Mouse (Mus musculus) cerebellum, adult 2 months (tissue): ENCODE results near the gene Cep78. TPM values are rescaled to one million over a fixed set of nuclear protein-coding genes. Genes with fewer than 3 reads are reported as not detected.
"Not testable (repeated sequence)": the region's sequence is repeated elsewhere in the genome, so short reads cannot be mapped to it uniquely, and the experiment has no call there.

Experiments used
- DNase-seq, 2 experiments: peaks; one replicate each; pipeline ENCODE4 v3.0.0; 2021
- H3K27ac ChIP-seq: fragments of 200-500 bp; 2 replicates; pipeline ENCODE4 v1.5.1; 2012; ENCODE audit warnings: low read length, control low read depth, inconsistent platforms; ENCODE audit not compliant: insufficient read depth
- H3K27me3 ChIP-seq: fragments of 200-500 bp; 2 replicates; pipeline ENCODE4 v1.6.1; 2012; ENCODE audit warnings: inconsistent platforms, mild to moderate bottlenecking, low read length, moderate library complexity; ENCODE audit not compliant: control insufficient read depth, insufficient read depth
- H3K4me1 ChIP-seq: fragments of 200-500 bp; 2 replicates; pipeline ENCODE4 v1.6.1; 2011; ENCODE audit warnings: low read length; ENCODE audit not compliant: control insufficient read depth, insufficient read depth
- H3K4me3 ChIP-seq: fragments of 200-500 bp; replicated peaks from 2 replicates; pipeline ENCODE3; 2011; ENCODE audit warnings: mild to moderate bottlenecking, low read depth, low read length, control low read depth; ENCODE audit not compliant: insufficient read depth
- CTCF ChIP-seq: fragments of 200-500 bp; IDR thresholded peaks from 2 replicates; pipeline ENCODE4 v1.5.1; 2011; ENCODE audit warnings: low read depth, mild to moderate bottlenecking, control low read depth, low read length, moderate library complexity, borderline replicate concordance; ENCODE audit not compliant: insufficient read depth
- POLR2A ChIP-seq: fragments of 200-500 bp; IDR thresholded peaks from 2 replicates; pipeline ENCODE4 v1.6.1; 2011; ENCODE audit warnings: low read length, control low read depth, borderline replicate concordance; ENCODE audit not compliant: insufficient read depth
- WGBS: fragments of 180-500 bp; shearing (Covaris S2); methylation state at CpG from one replicate; pipeline ENCODE4 v1.1.7; 2018; 5-methylcytosine and 5-hydroxymethylcytosine counted together
- polyA plus RNA-seq: library from polyadenylated mRNA; depleted of rRNA; stranded (reverse); fragments of >200 nt; gene quantifications from 2 replicates; pipeline ENCODE4 v1.2.3, GENCODE M21; 2012; rRNA removed

Cep78 gene
- 9.6 and 10.0 TPM in 2 replicates for polyA plus RNA-seq

DNA sequence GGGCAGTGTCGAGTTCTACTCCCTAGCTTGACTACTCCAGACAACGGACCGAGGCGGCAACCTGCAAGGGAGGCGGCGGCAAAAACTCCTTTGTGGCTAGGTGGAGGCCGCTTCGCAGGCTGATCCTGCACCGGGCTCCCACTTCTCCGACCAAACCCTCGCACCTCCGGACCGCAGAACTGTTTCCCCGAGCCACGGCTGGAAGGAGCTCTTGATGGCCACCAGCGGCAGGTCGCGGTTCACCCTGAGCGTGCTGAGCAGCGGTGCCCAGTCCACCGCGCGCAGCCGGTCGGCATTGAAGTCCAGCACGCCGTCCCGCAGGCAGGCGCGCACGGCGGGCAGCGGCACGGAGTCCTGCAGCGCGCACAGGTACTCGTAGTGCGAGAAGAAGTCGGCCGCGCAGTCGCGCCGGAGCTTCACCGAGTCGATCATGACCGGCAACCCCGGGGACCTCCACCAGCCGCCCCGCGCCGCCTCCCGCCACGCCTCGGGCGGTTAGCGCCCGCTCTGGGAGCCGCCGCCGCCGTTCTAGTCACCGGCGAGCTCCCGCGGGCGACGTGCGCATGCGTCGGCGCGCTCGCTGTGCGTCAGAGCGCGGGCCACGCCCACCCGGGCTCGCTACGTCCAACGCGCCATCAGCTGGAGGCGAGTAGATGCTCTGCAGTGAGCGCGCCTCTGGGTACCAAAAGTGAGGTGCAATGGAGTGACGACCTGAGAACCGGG, at the start of gene Cep78:
Gene Cep78 (minus strand): TSS at position 541 of the 723 bp plus-strand sequence.
- H3K4me1 ChIP-seq: no peaks in the 10 kb centered on the region
- H3K4me3 ChIP-seq: peak within 1 kb of the TSS; percentile 85
- DNase-seq: peak; percentile 93
- WGBS: under 1% methylated on average over 87 of the region's 88 CpGs
- peak within 1 kb of the TSS; percentile 76 for H3K27ac ChIP-seq
- H3K27me3 ChIP-seq: no peaks in the 10 kb centered on the region
- TF ChIP-seq CTCF (no peak; the same call in 1 of the 2 replicates), POLR2A (peak; percentile 98)

GRCm38 (mm10) chr19:16031276-16031675, 46.5 kb upstream of the Cep78 start:
- DNase-seq: peak in 1 of 2 experiments; percentile 14
- no peak overlapping the region for H3K27ac ChIP-seq
- no peaks in the 10 kb centered on the region for H3K27me3 ChIP-seq
- no peak overlapping the region for H3K4me3 ChIP-seq
- WGBS: 51% methylated on average over 4 of the region's 4 CpGs
- no peaks in the 10 kb centered on the region for H3K4me1 ChIP-seq
- TF ChIP-seq CTCF: no peak
- TF ChIP-seq POLR2A: no peak

DNA sequence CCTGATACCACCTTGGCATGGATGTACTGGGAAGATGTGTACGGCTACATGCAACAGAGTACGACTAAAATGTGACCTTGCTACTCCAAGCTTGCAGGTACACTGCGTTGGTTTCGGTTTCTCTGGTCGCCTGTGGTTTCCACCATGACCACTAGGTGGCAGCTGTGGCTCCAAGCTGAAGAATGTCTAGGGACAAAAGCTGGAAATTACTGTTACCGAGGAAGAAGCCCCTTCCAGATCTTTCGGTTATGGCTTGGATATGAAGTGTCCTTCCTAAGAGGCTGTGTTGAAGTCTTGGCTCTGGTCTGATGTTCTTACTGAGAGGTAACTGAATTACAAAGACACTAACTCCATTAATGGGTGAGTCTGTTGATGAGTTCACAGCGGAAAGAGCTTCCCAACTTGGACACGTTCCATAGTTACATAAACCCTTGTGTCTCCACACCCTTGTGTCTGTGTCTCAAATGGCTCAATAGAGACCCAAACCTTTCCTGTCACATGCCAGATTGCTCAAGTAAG, 44.5 kb upstream of the Cep78 start:
- H3K27me3 ChIP-seq, H3K4me1 ChIP-seq, H3K27ac ChIP-seq: not testable (repeated sequence)
- WGBS: 6% methylated on average over 7 of the region's 9 CpGs
- DNase-seq: peak; percentile 49 to 55
- peak overlapping the region; percentile 41 for H3K4me3 ChIP-seq
- peak; percentile 32; the same call in 1 of the 2 replicates for TF ChIP-seq CTCF

DNA sequence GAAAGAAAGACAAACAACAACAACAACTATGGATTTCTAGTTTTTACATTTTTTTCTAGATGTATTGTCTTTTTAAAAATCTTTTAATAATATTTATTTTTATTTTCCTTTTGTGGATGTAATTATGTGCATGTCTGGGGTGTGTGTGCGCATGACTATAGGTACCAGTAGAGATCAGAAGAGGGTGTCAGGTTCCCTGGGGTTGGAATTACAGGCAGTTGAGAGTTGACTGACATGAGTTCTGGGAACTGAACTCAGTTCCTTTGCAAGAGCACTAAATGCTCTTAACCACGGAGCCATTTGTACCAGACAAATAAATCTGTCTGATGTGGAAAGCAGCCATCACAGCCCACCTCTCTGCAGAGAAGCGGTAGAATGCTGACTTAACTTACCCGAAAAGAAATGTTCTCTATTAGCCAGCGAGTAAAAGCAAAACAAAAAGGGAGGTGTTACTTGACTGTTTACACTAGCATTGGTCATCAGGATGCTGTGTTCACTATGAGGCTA, 44.0 kb upstream of the Cep78 start:
- H3K27ac ChIP-seq: no peak overlapping the region; the same call in 1 of the 2 replicates
- TF ChIP-seq POLR2A (no peak), CTCF (no peak)
- H3K27me3 ChIP-seq: no peaks in the 10 kb centered on the region
- peak overlapping the region; percentile 41 for H3K4me3 ChIP-seq
- DNase-seq: peak in 1 of 2 experiments; percentile 9
- H3K4me1 ChIP-seq: no peaks in the 10 kb centered on the region
- 47% methylated on average over 5 of the region's 5 CpGs for WGBS

GRCm38 (mm10) chr19:16027876-16028670, 43.3 kb upstream of the Cep78 start:
- H3K27ac ChIP-seq: no peak overlapping the region
- H3K4me1 ChIP-seq: no peaks in the 10 kb centered on the region
- no peak overlapping the region for H3K4me3 ChIP-seq
- TF ChIP-seq POLR2A (no peak), CTCF (no peak)
- DNase-seq: no peak
- 88% methylated on average over 15 of the region's 15 CpGs for WGBS
- no peaks in the 10 kb centered on the region for H3K27me3 ChIP-seq

- no peak for DNase-seq
- Histone ChIP-seq H3K4me3 (no peak overlapping the region), H3K4me1 (no peaks in the 10 kb centered on the region), H3K27ac (no peak overlapping the region), H3K27me3 (no peaks in the 10 kb centered on the region)
- TF ChIP-seq POLR2A (no peak), CTCF (no peak)
- 97% methylated on average over 5 of the region's 5 CpGs for WGBS
Observed at GRCm38 (mm10) chr19:16026276-16026675, 41.5 kb upstream of the Cep78 start.

DNA sequence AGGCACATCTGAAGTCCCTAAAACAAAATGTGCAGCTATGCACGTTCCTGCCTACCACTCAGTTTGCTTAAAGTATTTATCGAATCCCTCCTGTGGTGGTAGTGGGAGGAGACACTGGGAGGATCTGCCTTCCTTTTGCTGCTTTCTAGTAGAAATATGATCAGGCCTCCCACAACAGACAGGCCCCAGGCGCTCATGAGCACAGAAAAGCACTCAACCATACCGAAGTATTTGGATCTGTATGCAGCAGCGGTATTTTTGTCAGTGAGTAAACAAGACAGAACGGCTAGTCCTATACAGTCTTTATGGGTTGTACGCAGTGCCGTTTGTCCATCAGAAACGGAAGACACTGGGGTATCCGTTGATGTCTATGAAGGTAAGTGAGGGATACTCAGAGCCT, 37.4 kb upstream of the Cep78 start:
- H3K4me1 ChIP-seq: no peaks in the 10 kb centered on the region
- no peak overlapping the region for H3K4me3 ChIP-seq
- DNase-seq: peak in 1 of 2 experiments; percentile 9
- H3K27ac ChIP-seq: no peak overlapping the region
- no peaks in the 10 kb centered on the region for H3K27me3 ChIP-seq
- TF ChIP-seq CTCF (no peak), POLR2A (no peak)
- 59% methylated on average over 10 of the region's 10 CpGs for WGBS
